Mouse (Mus musculus) limb, embryonic 13.5 days (tissue): ENCODE measurements at regions not wholly inside any gene's neighbourhood (a gene's known extent, or its start where the extent isn't known, plus 50 kb on each side); places are given as distances from the start of the nearest gene placed in this dataset.

Experiments
- ATAC-seq: fragments of 200-750 bp; cut with Nextera tagmentation; 2 replicates; pipeline ENCODE4 v1.8.0; 2017; ENCODE audit warnings: low read depth, moderate number of reproducible peaks, moderate TSS enrichment; ENCODE audit not compliant: low FRiP score
- H3K27ac ChIP-seq: fragments of 300-500 bp; sonication (generic); 2 replicates; pipeline ENCODE4 v1.5.1; 2015; ENCODE audit warnings: inconsistent platforms, mild to moderate bottlenecking, moderate library complexity
- H3K27me3 ChIP-seq: fragments of 300-500 bp; sonication (generic); 2 replicates; pipeline ENCODE4 v1.6.1; 2015; ENCODE audit warnings: mild to moderate bottlenecking, inconsistent platforms
- H3K36me3 ChIP-seq: fragments of 300-500 bp; sonication (generic); 2 replicates; pipeline ENCODE4 v1.6.1; 2015; ENCODE audit warnings: inconsistent platforms, mild to moderate bottlenecking, moderate library complexity
- H3K4me1 ChIP-seq: fragments of 300-500 bp; sonication (generic); 2 replicates; pipeline ENCODE4 v1.6.1; 2015; ENCODE audit warnings: inconsistent platforms
- H3K4me2 ChIP-seq: fragments of 300-500 bp; sonication (generic); replicated peaks from 2 replicates; pipeline ENCODE4 v1.6.1; 2015; ENCODE audit warnings: inconsistent platforms, mild to moderate bottlenecking, moderate library complexity
- H3K4me3 ChIP-seq: fragments of 300-500 bp; sonication (generic); 2 replicates; pipeline ENCODE4 v1.5.1; 2015; ENCODE audit warnings: moderate library complexity, mild to moderate bottlenecking, inconsistent platforms
- H3K9ac ChIP-seq: fragments of 300-500 bp; sonication (generic); 2 replicates; pipeline ENCODE4 v1.6.1; 2015; ENCODE audit warnings: mild to moderate bottlenecking, inconsistent platforms
- H3K9me3 ChIP-seq: fragments of 300-500 bp; sonication (generic); 2 replicates; pipeline ENCODE4 v1.6.1; 2016; ENCODE audit warnings: inconsistent platforms
- WGBS: fragments of 180-500 bp; shearing (Covaris S2); methylation state at CpG from one replicate; pipeline ENCODE4 v1.1.7; 2015; 5-methylcytosine and 5-hydroxymethylcytosine counted together

DNA sequence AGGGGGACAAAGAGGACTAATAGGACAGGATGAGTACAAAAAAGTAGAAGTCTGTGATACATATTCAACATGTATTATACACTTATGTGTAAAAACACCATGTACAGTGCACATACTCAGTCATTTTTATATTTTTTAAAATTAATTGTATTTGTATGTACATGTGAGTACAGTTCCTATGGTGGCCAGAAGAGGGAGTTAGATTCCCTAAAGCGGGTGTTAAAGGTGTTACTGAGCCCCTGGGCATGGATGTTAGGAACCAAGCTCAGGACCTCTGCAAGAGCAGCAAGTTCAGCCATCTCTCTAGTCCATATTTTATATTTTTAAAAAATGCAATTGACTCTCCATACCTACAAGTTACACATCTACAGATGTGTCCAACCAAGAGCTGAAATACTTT, 101.9 kb upstream of the Arntl start:
- Histone ChIP-seq H3K9me3 (no peaks in the 10 kb centered on the region), H3K36me3 (no peaks in the 10 kb centered on the region), H3K27me3 (no peaks in the 10 kb centered on the region), H3K4me1 (no peaks in the 10 kb centered on the region), H3K9ac (no peak overlapping the region), H3K27ac (no peak overlapping the region), H3K4me2 (no peak overlapping the region), H3K4me3 (no peak overlapping the region)
- WGBS = 47% methylated on average over 1 of the region's 1 CpGs
- no peak for ATAC-seq

DNA sequence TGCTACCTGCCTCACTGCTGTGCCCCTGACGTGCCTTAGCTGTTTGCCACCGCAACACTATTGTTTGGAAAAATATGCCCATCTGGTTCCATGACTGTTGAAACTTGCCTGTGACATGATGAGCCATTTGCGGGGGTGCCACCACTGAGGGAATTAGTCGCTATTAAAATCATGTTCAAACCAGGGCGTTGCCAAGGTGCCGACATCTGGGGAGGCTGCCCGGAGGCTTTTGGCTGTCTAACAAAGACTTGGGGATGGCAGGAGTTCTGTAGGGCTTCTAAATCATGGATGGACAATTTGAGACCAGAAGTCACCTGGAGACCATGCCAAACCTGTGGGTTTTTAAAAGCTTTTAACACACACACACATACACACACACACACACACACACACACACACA, 100.5 kb upstream of the Arntl start:
- 76% methylated on average over 7 of the region's 7 CpGs for WGBS

DNA sequence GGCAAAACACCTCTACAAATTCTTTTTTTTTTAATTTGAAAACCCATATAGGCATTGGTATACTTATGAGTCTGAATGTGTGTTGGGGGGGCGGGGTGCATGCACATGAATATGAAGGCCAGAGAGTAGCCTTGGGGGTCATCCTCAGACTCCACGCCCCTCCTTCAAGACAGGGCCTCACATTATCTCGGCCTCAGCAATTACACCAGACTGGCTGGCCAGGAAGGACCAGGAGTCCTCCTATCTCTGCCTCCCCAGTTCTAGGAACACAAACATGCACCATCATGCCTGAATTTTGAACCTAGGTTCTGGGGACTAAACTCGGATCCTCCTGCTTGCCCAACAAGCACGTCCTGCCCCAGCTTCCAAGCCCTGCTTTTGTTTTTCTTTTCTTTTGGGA, 99.3 kb upstream of the Arntl start:
- ATAC-seq = no peak
- Histone ChIP-seq H3K4me2 (no peak overlapping the region), H3K27me3 (no peaks in the 10 kb centered on the region), H3K4me3 (no peak overlapping the region), H3K27ac (no peak overlapping the region), H3K4me1 (0 out of 2 replicates have a peak, but pooled peaks cover 4% of the 10 kb centered on the region), H3K9ac (no peak overlapping the region), H3K9me3 (no peaks in the 10 kb centered on the region), H3K36me3 (no peaks in the 10 kb centered on the region)
- 75% methylated on average over 5 of the region's 5 CpGs for WGBS

More for the DNA sequence above, 100.5 kb upstream of the Arntl start:
- H3K4me1 ChIP-seq = 0 out of 2 replicates have a peak, but pooled peaks cover 4% of the 10 kb centered on the region
- H3K36me3 ChIP-seq = no peaks in the 10 kb centered on the region
- no peaks in the 10 kb centered on the region for H3K9me3 ChIP-seq
- H3K4me3 ChIP-seq = no peak overlapping the region
- no peak overlapping the region for H3K27ac ChIP-seq
- no peaks in the 10 kb centered on the region for H3K27me3 ChIP-seq
- H3K4me2 ChIP-seq = no peak overlapping the region
- ATAC-seq = no peak
- no peak overlapping the region for H3K9ac ChIP-seq

DNA sequence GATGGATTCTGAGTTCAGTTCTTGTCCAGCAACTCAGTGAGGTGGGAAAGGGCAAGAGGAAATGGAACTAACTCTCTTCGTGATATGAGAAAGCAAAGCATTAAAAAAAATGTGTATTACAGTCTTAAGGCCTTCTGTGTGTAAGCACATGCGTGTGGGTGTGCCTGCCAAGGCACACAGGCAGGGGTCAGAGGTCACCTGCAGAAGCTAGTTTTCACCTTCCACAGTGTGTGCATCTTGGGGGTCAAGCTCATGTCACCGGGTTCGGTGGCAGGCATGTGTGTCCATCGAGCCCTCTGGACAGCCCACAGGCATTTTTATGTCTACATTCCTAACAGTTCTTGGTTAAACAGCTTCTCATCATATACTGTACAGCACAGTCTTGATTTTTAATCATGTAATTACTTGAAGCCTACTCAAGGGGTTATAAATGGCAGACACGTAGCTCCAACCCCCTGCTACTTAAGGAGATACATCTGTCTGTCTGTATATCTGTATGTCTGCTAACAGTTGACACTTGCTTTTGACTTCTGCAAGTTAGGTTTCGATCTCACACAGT, 98.7 kb upstream of the Arntl start:
- Histone ChIP-seq H3K4me3 (no peak overlapping the region), H3K27ac (no peak overlapping the region), H3K4me1 (peaks cover 8% of the 10 kb centered on the region; the same call in 1 of the 2 replicates), H3K27me3 (no peaks in the 10 kb centered on the region), H3K9me3 (no peaks in the 10 kb centered on the region), H3K36me3 (no peaks in the 10 kb centered on the region), H3K4me2 (no peak overlapping the region), H3K9ac (no peak overlapping the region)
- 69% methylated on average over 7 of the region's 7 CpGs for WGBS
- no peak for ATAC-seq

DNA sequence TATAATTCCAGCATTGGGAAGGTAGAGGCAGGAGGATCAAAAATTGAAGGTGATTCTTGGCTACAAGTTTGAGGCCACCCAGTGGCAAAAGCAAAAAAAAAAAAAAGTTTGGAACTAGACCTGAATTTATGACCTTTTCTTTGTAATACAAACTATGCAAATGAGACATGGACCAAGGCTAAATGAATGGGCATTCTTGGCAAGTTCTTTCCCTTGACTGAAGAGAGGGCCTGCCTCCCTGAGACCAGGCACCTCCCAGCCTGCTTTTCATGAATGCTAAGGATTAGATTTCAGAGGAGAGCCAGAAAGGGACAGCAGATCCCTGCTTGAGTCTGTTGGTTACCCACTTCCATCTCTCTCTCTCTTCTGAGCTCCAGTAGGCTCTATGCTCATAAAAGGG, 97.8 kb upstream of the Arntl start:
- Histone ChIP-seq H3K9me3 (no peaks in the 10 kb centered on the region), H3K27ac (no peak overlapping the region), H3K9ac (no peak overlapping the region), H3K4me3 (no peak overlapping the region), H3K36me3 (no peaks in the 10 kb centered on the region), H3K4me2 (no peak overlapping the region), H3K4me1 (peaks cover 10% of the 10 kb centered on the region; the same call in 1 of the 2 replicates), H3K27me3 (no peaks in the 10 kb centered on the region)
- no peak for ATAC-seq

DNA sequence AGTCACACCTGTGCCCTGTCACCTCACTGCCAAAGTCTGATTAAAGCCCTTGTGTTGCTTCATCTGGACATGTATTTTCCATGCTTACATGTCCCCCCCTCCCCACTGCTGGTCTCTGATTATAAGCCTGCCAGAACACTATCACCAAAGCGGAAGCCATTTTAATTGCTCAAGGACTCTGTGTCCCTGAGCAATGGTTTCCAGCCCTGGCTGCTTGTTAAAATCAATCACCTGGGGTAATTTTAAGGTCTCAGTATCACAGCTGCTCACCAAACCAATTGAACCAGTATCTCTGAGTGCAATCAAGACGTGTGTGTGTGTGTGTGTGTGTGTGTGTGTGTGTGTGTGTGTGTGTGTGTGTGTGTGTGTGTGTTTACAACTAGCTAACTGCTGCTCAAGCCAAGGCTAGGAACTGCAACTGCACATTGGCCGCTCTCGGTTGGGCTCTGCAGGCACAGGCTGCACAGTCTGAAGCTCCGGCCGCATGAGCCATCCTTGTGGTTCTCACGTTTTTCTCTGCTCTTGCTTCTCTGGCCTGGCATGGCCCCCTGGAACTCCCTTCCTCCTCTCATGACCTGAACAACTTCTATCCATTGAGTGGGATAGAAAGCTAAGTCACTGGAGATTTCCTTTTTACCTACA, 96.3 kb upstream of the Arntl start:
- no peaks in the 10 kb centered on the region for H3K9me3 ChIP-seq
- no peak overlapping the region for H3K4me2 ChIP-seq
- no peak overlapping the region for H3K4me3 ChIP-seq
- H3K27ac ChIP-seq = no peak overlapping the region
- no peak for ATAC-seq
- 61% methylated on average over 7 of the region's 7 CpGs for WGBS
- no peaks in the 10 kb centered on the region for H3K27me3 ChIP-seq
- no peak overlapping the region for H3K9ac ChIP-seq
- H3K4me1 ChIP-seq = peaks cover 10% of the 10 kb centered on the region; the same call in 1 of the 2 replicates
- H3K36me3 ChIP-seq = no peaks in the 10 kb centered on the region

DNA sequence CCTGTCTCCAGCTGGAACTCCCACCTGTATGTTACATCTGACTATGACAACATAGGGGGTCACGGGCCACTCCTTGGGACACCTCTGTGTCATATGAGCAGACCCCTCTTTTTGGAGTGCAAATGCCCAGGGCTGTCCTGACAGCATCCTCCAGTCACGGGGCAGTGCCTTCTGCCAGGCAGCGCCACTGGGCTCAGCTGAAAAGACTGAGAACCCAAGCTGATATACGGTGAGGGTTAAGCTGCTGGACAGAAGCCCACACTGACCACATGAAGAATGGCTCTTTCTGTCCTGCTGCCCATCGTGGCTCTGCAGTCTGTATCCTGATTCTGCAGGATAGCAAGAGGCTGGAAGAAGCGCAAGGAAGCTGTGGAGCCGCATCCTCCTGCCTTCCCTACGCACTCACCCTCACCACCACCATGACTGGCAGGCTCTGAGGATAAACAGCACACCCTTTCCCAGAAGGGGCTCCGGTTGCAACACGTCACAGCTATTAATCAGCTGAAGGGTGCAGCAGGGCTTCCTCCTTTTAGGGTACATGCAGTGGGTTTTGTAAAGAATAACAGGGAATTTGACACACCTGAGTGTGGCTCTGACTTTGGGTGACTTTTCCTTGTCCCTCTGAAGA, 93.9 kb upstream of the Arntl start:
- no peak overlapping the region for H3K9ac ChIP-seq
- WGBS = 47% methylated on average over 10 of the region's 10 CpGs
- H3K27me3 ChIP-seq = no peaks in the 10 kb centered on the region
- no peak overlapping the region for H3K4me3 ChIP-seq
- H3K36me3 ChIP-seq = no peaks in the 10 kb centered on the region
- H3K4me2 ChIP-seq = no peak overlapping the region
- H3K27ac ChIP-seq = no peak overlapping the region
- no peak for ATAC-seq
- H3K4me1 ChIP-seq = peaks cover 10% of the 10 kb centered on the region; the same call in 1 of the 2 replicates
- no peaks in the 10 kb centered on the region for H3K9me3 ChIP-seq

DNA sequence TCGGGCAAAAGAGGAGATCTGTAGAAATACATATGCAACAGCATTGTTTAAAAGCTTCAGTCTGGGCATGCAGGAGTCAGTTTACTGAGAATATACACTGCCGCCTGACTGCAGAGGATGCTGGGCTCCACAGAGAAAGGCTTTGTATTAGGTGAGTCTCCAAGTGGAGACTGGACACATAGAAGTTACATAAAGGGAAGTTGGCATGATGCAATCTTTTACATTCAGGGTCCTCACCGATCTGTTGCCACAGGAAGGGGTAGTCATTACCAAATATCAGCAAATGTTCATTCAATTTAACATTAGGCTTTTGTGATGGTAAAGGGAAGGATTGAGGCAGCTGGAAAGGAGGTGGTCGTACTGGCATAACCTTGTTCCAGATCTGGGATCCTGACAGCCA, 89.7 kb upstream of the Arntl start:
- Histone ChIP-seq H3K9me3 (no peaks in the 10 kb centered on the region), H3K27me3 (no peaks in the 10 kb centered on the region), H3K27ac (no peak overlapping the region), H3K4me3 (no peak overlapping the region), H3K9ac (no peak overlapping the region), H3K36me3 (no peaks in the 10 kb centered on the region), H3K4me2 (no peak overlapping the region), H3K4me1 (peaks cover 11% of the 10 kb centered on the region)
- ATAC-seq = no peak
- WGBS = 92% methylated on average over 4 of the region's 4 CpGs

DNA sequence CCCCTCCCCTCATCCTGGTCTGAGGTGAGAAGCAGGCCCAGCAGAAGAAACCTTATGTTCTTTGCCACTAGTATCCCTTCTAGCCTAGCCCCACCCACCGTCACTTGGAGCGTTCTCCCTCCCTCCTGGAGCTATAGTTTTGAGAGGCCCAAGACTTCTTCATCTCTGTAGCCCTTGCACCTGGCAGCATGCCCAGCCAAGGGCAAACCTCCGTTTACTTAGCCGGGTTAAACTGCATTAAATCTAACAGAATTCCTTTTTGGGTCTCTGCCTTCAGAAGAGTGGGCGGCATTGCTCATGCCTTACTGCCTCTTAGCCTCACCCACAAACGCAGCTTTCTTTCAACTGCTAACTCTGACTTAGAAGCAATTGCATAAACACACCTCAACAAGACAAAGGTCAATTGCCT, 85.3 kb upstream of the Arntl start:
- H3K4me1 ChIP-seq = peaks cover 5% of the 10 kb centered on the region; the same call in 1 of the 2 replicates
- no peak overlapping the region for H3K4me2 ChIP-seq
- H3K27me3 ChIP-seq = no peaks in the 10 kb centered on the region
- peak; percentile 75 for ATAC-seq
- WGBS = 41% methylated on average over 6 of the region's 6 CpGs
- no peak overlapping the region for H3K4me3 ChIP-seq
- no peaks in the 10 kb centered on the region for H3K9me3 ChIP-seq
- no peaks in the 10 kb centered on the region for H3K36me3 ChIP-seq
- H3K27ac ChIP-seq = no peak overlapping the region
- H3K9ac ChIP-seq = no peak overlapping the region

DNA sequence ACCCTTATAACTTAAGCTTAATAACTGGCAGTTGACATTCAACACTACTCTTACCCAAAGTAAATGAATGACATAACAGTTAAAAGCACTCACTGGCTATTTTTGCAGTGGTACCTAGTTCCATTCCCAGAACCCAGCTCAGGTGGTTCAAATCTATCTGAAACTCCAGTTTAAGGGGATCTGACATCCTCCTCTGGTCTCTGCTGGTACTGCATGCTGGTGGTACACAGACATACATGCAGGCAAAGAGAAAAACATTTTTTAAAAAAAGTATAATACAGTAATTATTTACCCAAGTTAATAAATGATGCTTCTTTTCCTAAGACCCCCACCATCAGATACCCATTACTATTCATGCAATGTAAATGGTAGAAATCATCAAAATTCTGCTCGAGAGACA, 81.3 kb upstream of the Arntl start:
- 86% methylated on average over 1 of the region's 1 CpGs for WGBS
- Histone ChIP-seq H3K4me2 (no peak overlapping the region), H3K36me3 (no peaks in the 10 kb centered on the region), H3K4me1 (peaks cover 5% of the 10 kb centered on the region; the same call in 1 of the 2 replicates), H3K27me3 (no peaks in the 10 kb centered on the region), H3K9me3 (no peaks in the 10 kb centered on the region; the same call in 1 of the 2 replicates), H3K27ac (no peak overlapping the region), H3K9ac (no peak overlapping the region), H3K4me3 (no peak overlapping the region)
- ATAC-seq = no peak

DNA sequence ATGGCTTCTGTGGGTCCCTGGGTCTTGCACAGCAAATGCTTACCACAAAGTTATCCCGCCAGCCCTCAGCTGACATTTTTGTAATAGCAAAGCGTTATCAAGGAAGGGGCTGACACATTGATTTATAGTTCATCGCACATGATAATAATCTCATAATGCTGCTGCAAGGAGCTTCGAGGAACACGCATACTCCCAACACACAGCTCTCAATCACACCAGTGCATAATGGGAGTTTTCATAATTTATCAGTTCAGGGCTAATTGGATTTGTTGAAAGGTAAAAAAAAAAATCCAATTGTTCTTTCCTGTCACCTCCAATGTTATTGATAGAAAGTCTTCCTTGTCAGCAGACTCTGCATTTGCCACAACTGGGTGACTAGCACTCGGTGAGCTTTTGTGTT, 76.7 kb upstream of the Arntl start:
- no peaks in the 10 kb centered on the region for H3K27me3 ChIP-seq
- no peak for ATAC-seq
- no peak overlapping the region for H3K4me2 ChIP-seq
- H3K9ac ChIP-seq = no peak overlapping the region
- WGBS = 74% methylated on average over 6 of the region's 6 CpGs
- no peaks in the 10 kb centered on the region for H3K36me3 ChIP-seq
- no peak overlapping the region for H3K27ac ChIP-seq
- H3K4me1 ChIP-seq = no peaks in the 10 kb centered on the region
- no peak overlapping the region for H3K4me3 ChIP-seq
- no peaks in the 10 kb centered on the region; the same call in 1 of the 2 replicates for H3K9me3 ChIP-seq

DNA sequence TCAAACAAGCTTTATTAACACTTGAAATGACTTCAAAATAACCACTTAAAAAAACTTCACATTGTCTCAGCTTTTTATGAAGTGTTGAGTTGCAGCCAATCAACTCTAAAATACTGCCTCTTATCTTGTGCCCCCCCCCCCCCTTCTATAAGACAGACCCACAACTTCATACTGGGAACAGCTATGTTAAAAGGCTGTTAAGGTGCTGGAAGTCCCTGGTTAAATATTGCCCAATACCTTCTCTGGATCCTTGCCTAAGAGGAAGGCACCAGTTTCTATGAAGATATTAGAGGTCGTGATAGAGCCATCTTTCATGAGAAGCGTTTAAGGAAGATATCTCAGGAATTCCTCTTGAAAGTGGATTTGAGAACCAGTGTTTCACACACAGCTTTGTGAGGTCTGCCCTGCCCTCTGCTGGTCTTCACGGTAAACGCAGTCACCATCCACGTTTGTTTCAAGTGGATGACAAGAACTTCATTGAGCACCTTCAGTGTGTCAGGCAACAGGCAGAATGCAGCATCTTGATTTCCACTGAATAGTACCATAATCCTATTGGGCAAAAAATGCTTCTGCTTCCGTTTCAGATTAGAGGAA, 75.2 kb upstream of the Arntl start:
- Histone ChIP-seq H3K27me3 (no peaks in the 10 kb centered on the region), H3K4me3 (no peak overlapping the region), H3K27ac (no peak overlapping the region), H3K9ac (no peak overlapping the region), H3K36me3 (no peaks in the 10 kb centered on the region), H3K9me3 (no peaks in the 10 kb centered on the region; the same call in 1 of the 2 replicates), H3K4me1 (no peaks in the 10 kb centered on the region), H3K4me2 (no peak overlapping the region)
- ATAC-seq = no peak
- 2% methylated on average over 6 of the region's 6 CpGs for WGBS
